29 mouse cellular contexts compared by ENCODE assay signal in the genomic region with DNA sequence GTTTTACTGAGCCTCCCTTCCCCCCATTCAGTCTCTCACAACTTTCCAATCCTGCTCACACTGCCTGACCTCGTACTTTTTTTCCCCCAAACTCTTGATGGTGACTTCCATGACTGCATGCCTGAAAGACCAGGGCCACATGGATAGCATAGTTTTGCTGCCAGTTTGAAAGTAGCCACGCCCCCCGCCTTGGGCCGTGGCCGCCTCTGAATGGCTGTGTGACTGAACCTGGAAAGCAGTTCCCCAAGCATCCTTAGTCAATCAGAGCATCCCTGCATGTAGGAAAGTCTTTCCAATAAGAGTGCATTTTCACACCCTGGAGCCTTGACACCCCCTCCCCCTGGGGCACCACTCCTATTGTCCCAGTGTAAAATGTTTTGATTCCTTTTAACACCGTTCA.
DNase-seq lines count a peak whose midpoint lies in the region; ATAC-seq and TF ChIP-seq lines count a peak whose summit lies in the region.
"Had no signal": no experiment of that assay in that cellular context is flagged by ENCODE, and none has a peak within 500 bp of the region (broad histone marks: within the 10 kb centered on the region; RNA-seq: fewer than 3 reads in every experiment).

No protein-coding gene starts in this region.

- H3K36me3 ChIP-seq in hindbrain, embryonic 11.5 days (ENCODE audit: control insufficient read depth, insufficient read depth, low read length), result no peaks in the 10 kb centered on the region
- no peaks in the 10 kb centered on the region for H3K36me3 ChIP-seq in hindbrain, embryonic 10.5 days
- H3K36me3 ChIP-seq: G1E; heart, embryonic 10.5 days; heart, embryonic 13.5 days; hindbrain, embryonic 13.5 days; intestine, embryonic 15.5 days had no signal

- no peak overlapping the region for H3K9ac ChIP-seq in hindbrain, embryonic 11.5 days (ENCODE audit: low read depth, low read length)
- H3K9ac ChIP-seq: forebrain, embryonic 13.5 days; heart, embryonic 13.5 days; hindbrain, embryonic 13.5 days; intestine, embryonic 15.5 days had no signal

- TF ChIP-seq POLR2A in embryonic fibroblast, embryonic 13.5 days (IDR thresholded peaks at IDR 0.05; ENCODE audit: low read depth, low read length), result no peak

- no peak for ATAC-seq in hindbrain, embryonic 11.5 days (ENCODE audit: low FRiP score)
- ATAC-seq: activated CD4-positive, CD25-positive, alpha-beta regulatory T cell, adult 4 months; forebrain, embryonic 13.5 days; forebrain, embryonic 16.5 days; hindbrain, embryonic 16.5 days; intestine, embryonic 15.5 days; Patski had no signal

- H3K4me1 ChIP-seq in hindbrain, embryonic 11.5 days (replicated peaks; ENCODE audit: control insufficient read depth, insufficient read depth, low read length), result no peaks in the 10 kb centered on the region
- H3K4me1 ChIP-seq in hindbrain, embryonic 10.5 days (replicated peaks), result peaks cover 6% of the 10 kb centered on the region
- no peaks in the 10 kb centered on the region for H3K4me1 ChIP-seq in embryonic fibroblast, embryonic 13.5 days (ENCODE audit: control insufficient read depth, insufficient read depth, low read length)
- H3K4me1 ChIP-seq: heart, embryonic 10.5 days; heart, embryonic 13.5 days; hindbrain, embryonic 13.5 days; intestine, embryonic 15.5 days had no signal

- peak; percentile 22 for DNase-seq in embryo, embryonic 11 days
- DNase-seq in embryo, embryonic 10.5 days (ENCODE audit: low spot score), result no peak
- peak; percentile 5 for DNase-seq in hindbrain, embryonic 11.5 days (ENCODE audit: low spot score)
- DNase-seq in hindbrain, embryonic 10.5 days (ENCODE audit: low spot score), result no peak
- DNase-seq in ZHBTc4 (ENCODE audit: low read depth, low spot score), result peak; percentile 36
- no peak for DNase-seq in spleen, postnatal 10 days (ENCODE audit: low spot score in 2 of 2)
- DNase-seq: adrenal gland, adult 8-10 months; adrenal gland, postnatal 36 days; B cell, adult 2 months; cerebellum, adult 18-20 months; cerebellum, adult 9-10 months; cerebellum, postnatal 14 days; gastrocnemius, postnatal 14 days; heart, postnatal 14 days; heart, postnatal 4 days; kidney, adult 11 months; kidney, adult 8-10 months had no signal

- no peak overlapping the region for H3K4me3 ChIP-seq in hindbrain, embryonic 11.5 days (ENCODE audit: low read depth, low read length)
- no peak overlapping the region for H3K4me3 ChIP-seq in hindbrain, embryonic 10.5 days
- no peak overlapping the region for H3K4me3 ChIP-seq in embryonic fibroblast, embryonic 13.5 days (ENCODE audit: insufficient read depth, low read length)
- H3K4me3 ChIP-seq: forebrain, embryonic 13.5 days; heart, embryonic 10.5 days; heart, embryonic 13.5 days; hindbrain, embryonic 13.5 days; intestine, embryonic 15.5 days had no signal

- H3K9me3 ChIP-seq in hindbrain, embryonic 11.5 days (ENCODE audit: control insufficient read depth, low read length), result no peaks in the 10 kb centered on the region
- H3K9me3 ChIP-seq in hindbrain, embryonic 10.5 days, result no peaks in the 10 kb centered on the region
- H3K9me3 ChIP-seq: forebrain, embryonic 13.5 days; heart, embryonic 10.5 days; heart, embryonic 13.5 days; hindbrain, embryonic 13.5 days; intestine, embryonic 15.5 days had no signal

- H3K4me2 ChIP-seq in hindbrain, embryonic 11.5 days (replicated peaks; ENCODE audit: low read depth, low read length), result no peak overlapping the region
- H3K4me2 ChIP-seq: forebrain, embryonic 13.5 days; heart, embryonic 13.5 days; hindbrain, embryonic 13.5 days; intestine, embryonic 15.5 days had no signal

- no peak overlapping the region for H3K27ac ChIP-seq in hindbrain, embryonic 11.5 days (ENCODE audit: low read depth, low read length)
- no peak overlapping the region for H3K27ac ChIP-seq in hindbrain, embryonic 10.5 days
- peak overlapping the region; percentile 3; the same call in 1 of the 2 replicates for H3K27ac ChIP-seq in embryonic fibroblast, embryonic 13.5 days (ENCODE audit: insufficient read depth, low read length)
- H3K27ac ChIP-seq: forebrain, embryonic 13.5 days; heart, embryonic 10.5 days; heart, embryonic 13.5 days; hindbrain, embryonic 13.5 days; intestine, embryonic 15.5 days had no signal

- no peak for TF ChIP-seq CTCF in embryonic fibroblast, embryonic 13.5 days (IDR thresholded peaks at IDR 0.05; ENCODE audit: borderline replicate concordance, insufficient read depth, low read length)

- 62% methylated on average over 6 of the region's 6 CpGs for WGBS in hindbrain, embryonic 11.5 days
- WGBS in hindbrain, embryonic 10.5 days, result 62% methylated on average over 6 of the region's 6 CpGs

- H3K27me3 ChIP-seq in hindbrain, embryonic 11.5 days (ENCODE audit: control insufficient read depth, insufficient read depth, low read length), result no peaks in the 10 kb centered on the region
- no peaks in the 10 kb centered on the region for H3K27me3 ChIP-seq in hindbrain, embryonic 10.5 days (ENCODE audit: insufficient read depth, poor library complexity, severe bottlenecking)
- H3K27me3 ChIP-seq: CH12.LX; forebrain, embryonic 13.5 days; heart, embryonic 13.5 days; hindbrain, embryonic 13.5 days; intestine, embryonic 15.5 days; Patski had no signal

Comparison
In these comparisons a context has a peak if more than half of its experiments do, and no peak if none do; other contexts are left out.
1. DNase-seq: peak in embryo, embryonic 11 days (single experiment), hindbrain, embryonic 11.5 days (single experiment) and ZHBTc4 (single experiment); none in embryo, embryonic 10.5 days (single experiment), hindbrain, embryonic 10.5 days (single experiment) and spleen, postnatal 10 days (0 of 2).